Comparison of ENCODE assay signal across 9 mouse cellular contexts in the genomic region with DNA sequence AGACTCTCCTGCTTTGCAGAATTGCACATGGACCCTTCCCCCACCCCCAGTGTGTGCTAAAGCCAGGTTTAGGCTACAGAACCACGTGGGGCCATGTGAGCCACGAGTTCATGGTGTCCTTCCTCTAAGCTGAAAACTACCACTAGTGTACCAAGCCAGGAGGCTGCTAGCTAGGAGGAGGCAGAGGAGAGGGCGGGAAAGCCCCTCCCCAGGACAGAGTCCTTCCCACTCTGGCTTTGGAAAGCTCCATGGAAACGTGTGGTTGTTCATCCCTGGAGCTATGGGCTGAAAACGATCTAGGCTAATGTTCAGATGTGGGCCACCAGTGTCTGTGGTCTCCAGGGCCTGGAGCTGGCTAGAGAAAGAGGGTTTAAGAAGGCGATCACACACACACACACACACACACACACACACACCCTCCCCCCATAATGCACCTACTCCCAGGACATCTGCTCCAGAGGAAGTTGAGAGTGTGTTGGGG. TPM values are rescaled to one million over a fixed set of nuclear protein-coding genes. Genes with fewer than 3 reads are reported as not detected.
DNase-seq lines count a peak whose midpoint lies in the region; ATAC-seq and TF ChIP-seq lines count a peak whose summit lies in the region.
"Had no signal": no experiment of that assay in that cellular context is flagged by ENCODE, and none has a peak within 500 bp of the region (broad histone marks: within the 10 kb centered on the region; RNA-seq: fewer than 3 reads in every experiment).

No protein-coding gene starts in this region.

- H3K4me2 ChIP-seq in liver, embryonic 12.5 days, result peak overlapping the region; percentile 64; the same call in 1 of the 2 replicates
- peak overlapping the region; percentile 54 for H3K4me2 ChIP-seq in hindbrain, embryonic 14.5 days (replicated peaks)
- peak overlapping the region; percentile 84 for H3K4me2 ChIP-seq in myocyte (ENCODE audit: low read depth)

- no peak for TF ChIP-seq POLR2A in myocyte (IDR thresholded peaks at IDR 0.05; ENCODE audit: insufficient read length, low read depth)

- no peak for ATAC-seq in liver, embryonic 12.5 days
- ATAC-seq in hindbrain, embryonic 14.5 days (ENCODE audit: low FRiP score), result peak; percentile 3; the same call in 1 of the 2 replicates
- no peak for ATAC-seq in activated CD4-positive, CD25-positive, alpha-beta regulatory T cell, adult 4 months

- H3K27ac ChIP-seq in liver, embryonic 12.5 days, result no peak overlapping the region
- no peak overlapping the region for H3K27ac ChIP-seq in hindbrain, embryonic 14.5 days

- peaks cover 71% of the 10 kb centered on the region for H3K4me1 ChIP-seq in liver, embryonic 12.5 days
- peaks cover 35% of the 10 kb centered on the region for H3K4me1 ChIP-seq in hindbrain, embryonic 14.5 days (replicated peaks; ENCODE audit: control insufficient read depth, insufficient read depth, low read length)

- WGBS in liver, embryonic 12.5 days (ENCODE audit: insufficient replicate concordance), result 28% methylated on average over 6 of the region's 6 CpGs
- WGBS in hindbrain, embryonic 14.5 days, result 37% methylated on average over 6 of the region's 6 CpGs

- H3K36me3 ChIP-seq in liver, embryonic 12.5 days, result peaks cover 28% of the 10 kb centered on the region
- H3K36me3 ChIP-seq in hindbrain, embryonic 14.5 days (replicated peaks; ENCODE audit: control insufficient read depth, insufficient read depth), result peaks cover 45% of the 10 kb centered on the region
- H3K36me3 ChIP-seq in myocyte (ENCODE audit: control insufficient read depth, insufficient read depth), result peaks cover 5% of the 10 kb centered on the region

- H3K9me3 ChIP-seq in liver, embryonic 12.5 days (replicated peaks), result no peaks in the 10 kb centered on the region
- no peaks in the 10 kb centered on the region for H3K9me3 ChIP-seq in hindbrain, embryonic 14.5 days (ENCODE audit: control insufficient read depth, low read length)

- H3K27me3 ChIP-seq in liver, embryonic 12.5 days (replicated peaks), result peaks cover 58% of the 10 kb centered on the region
- peaks cover 53% of the 10 kb centered on the region for H3K27me3 ChIP-seq in hindbrain, embryonic 14.5 days (ENCODE audit: control insufficient read depth, insufficient read depth, low read length)
- H3K27me3 ChIP-seq in myocyte (ENCODE audit: control insufficient read depth, insufficient read depth, insufficient read length), result no peaks in the 10 kb centered on the region

- DNase-seq in liver (no peak), MN1 (ENCODE audit: low spot score) (no peak)
- DNase-seq in cerebellum, postnatal 25 days, result peak; percentile 64 to 65
- no peak for DNase-seq in hindbrain, embryonic 14.5 days (ENCODE audit: low spot score)
- no peak for DNase-seq in kidney, postnatal 4 days

- 0 out of 2 replicates have a peak overlapping the region, but pooled peaks have one; percentile 7 for H3K9ac ChIP-seq in liver, embryonic 12.5 days
- peak overlapping the region; percentile 60; the same call in 1 of the 2 replicates for H3K9ac ChIP-seq in hindbrain, embryonic 14.5 days

- H3K79me2 ChIP-seq in myocyte (ENCODE audit: control insufficient read depth, insufficient read depth), result no peaks in the 10 kb centered on the region

- no peak overlapping the region for H3K4me3 ChIP-seq in liver, embryonic 12.5 days
- H3K4me3 ChIP-seq in hindbrain, embryonic 14.5 days (replicated peaks; ENCODE audit: low read length), result peak overlapping the region; percentile 44
- peak overlapping the region; percentile 16 for H3K4me3 ChIP-seq in myocyte

- H3ac ChIP-seq in myocyte (ENCODE audit: control insufficient read depth, insufficient read length), result no peak overlapping the region

TF ChIP-seq in myocyte, 11 proteins besides CTCF, POLR2A, EP300 and RAD21:
- no peak for TF ChIP-seq POLR2AphosphoS2 (IDR thresholded peaks at IDR 0.05; ENCODE audit: insufficient read length, low read depth)
- TF ChIP-seq CEBPB (IDR thresholded peaks at IDR 0.05; ENCODE audit: insufficient read depth, poor library complexity, severe bottlenecking), result no peak
- no peak for TF ChIP-seq REST (IDR thresholded peaks at IDR 0.05; ENCODE audit: insufficient read depth, insufficient read length)
- TF ChIP-seq TCF3 (IDR thresholded peaks at IDR 0.05; ENCODE audit: insufficient read length, low read depth), result no peak
- no peak for TF ChIP-seq E2F4 (IDR thresholded peaks at IDR 0.05; ENCODE audit: insufficient read depth)
- TF ChIP-seq USF1 (IDR thresholded peaks at IDR 0.05; ENCODE audit: low read depth), result no peak
- TF ChIP-seq MAX (IDR thresholded peaks at IDR 0.05; ENCODE audit: low read depth), result no peak
- no peak for TF ChIP-seq MYOD1 (IDR thresholded peaks at IDR 0.05; ENCODE audit: control insufficient read depth in 1 of 3, insufficient read length in 2 of 3, low read depth in 2 of 3)
- no peak for TF ChIP-seq MYOG (IDR thresholded peaks at IDR 0.05; ENCODE audit: control insufficient read depth in 1 of 3, insufficient read depth in 1 of 3, insufficient read length in 2 of 3, low read depth in 2 of 3)
- no peak for TF ChIP-seq SRF (IDR thresholded peaks at IDR 0.05; ENCODE audit: control insufficient read depth, insufficient read length, low read depth)

RNA-seq across cellular contexts. Expression of gene Ajm1, which starts 0.9 kb away (rescaled TPM):
- not detected in 2 replicates for polyA plus RNA-seq in liver, embryonic 12.5 days (2016; fragmentation: Nextera tagmentation; extraction: Ambion mirVana)
- polyA plus RNA-seq in hindbrain, embryonic 14.5 days (2014; fragmentation: Nextera tagmentation; extraction: Ambion mirVana), result 10.8 and 12.7 TPM in 2 replicates
- polyA plus RNA-seq in myocyte (2012; fragmentation: generic; extraction: Trizol), result 1.0 TPM
- polyA plus RNA-seq in activated CD4-positive, CD25-positive, alpha-beta regulatory T cell, adult 4 months (2017; shearing (Covaris generic)), result under 1 TPM in 1 of 2 experiments, not detected in 1; 0.07 TPM
- polyA plus RNA-seq: lung, embryonic 14.5 days had no signal

RNA-seq across cellular contexts. Expression of gene Phpt1, which starts 5.6 kb away (rescaled TPM):
- polyA plus RNA-seq in liver, embryonic 12.5 days (2016; fragmentation: Nextera tagmentation; extraction: Ambion mirVana), result 67.8 and 69.2 TPM in 2 replicates
- polyA plus RNA-seq in hindbrain, embryonic 14.5 days (2014; fragmentation: Nextera tagmentation; extraction: Ambion mirVana), result 171 and 187 TPM in 2 replicates
- polyA plus RNA-seq in myocyte (2012; fragmentation: generic; extraction: Trizol), result 108 TPM
- 10 to 100 TPM; 55.3 to 61.6 TPM for polyA plus RNA-seq in activated CD4-positive, CD25-positive, alpha-beta regulatory T cell, adult 4 months (2017; shearing (Covaris generic))

RNA-seq across cellular contexts. Expression of gene Mamdc4, which starts 6.0 kb away (rescaled TPM):
- polyA plus RNA-seq in liver, embryonic 12.5 days (2016; fragmentation: Nextera tagmentation; extraction: Ambion mirVana), result 0.38 and 0.45 TPM in 2 replicates
- polyA plus RNA-seq in hindbrain, embryonic 14.5 days (2014; fragmentation: Nextera tagmentation; extraction: Ambion mirVana), result 1.3 and 1.7 TPM in 2 replicates
- polyA plus RNA-seq in myocyte (2012; fragmentation: generic; extraction: Trizol), result 8.7 TPM
- polyA plus RNA-seq in activated CD4-positive, CD25-positive, alpha-beta regulatory T cell, adult 4 months (2017; shearing (Covaris generic)), result under 1 TPM; 0.40 to 0.91 TPM

RNA-seq across cellular contexts. Expression of gene Edf1, which starts 23.0 kb away (rescaled TPM):
- 293 and 311 TPM in 2 replicates for polyA plus RNA-seq in liver, embryonic 12.5 days (2016; fragmentation: Nextera tagmentation; extraction: Ambion mirVana)
- 353 and 366 TPM in 2 replicates for polyA plus RNA-seq in hindbrain, embryonic 14.5 days (2014; fragmentation: Nextera tagmentation; extraction: Ambion mirVana)
- polyA plus RNA-seq in myocyte (2012; fragmentation: generic; extraction: Trizol), result 513 TPM
- polyA plus RNA-seq in activated CD4-positive, CD25-positive, alpha-beta regulatory T cell, adult 4 months (2017; shearing (Covaris generic)), result 100 to 1,000 TPM; 290 to 402 TPM

RNA-seq across cellular contexts. Expression of gene Rabl6, which starts 27.7 kb away (rescaled TPM):
- polyA plus RNA-seq in liver, embryonic 12.5 days (2016; fragmentation: Nextera tagmentation; extraction: Ambion mirVana), result 41.8 and 42.9 TPM in 2 replicates
- polyA plus RNA-seq in hindbrain, embryonic 14.5 days (2014; fragmentation: Nextera tagmentation; extraction: Ambion mirVana), result 59.0 and 61.6 TPM in 2 replicates
- polyA plus RNA-seq in myocyte (2012; fragmentation: generic; extraction: Trizol), result 76.5 TPM
- polyA plus RNA-seq in activated CD4-positive, CD25-positive, alpha-beta regulatory T cell, adult 4 months (2017; shearing (Covaris generic)), result 10 to 100 TPM; 16.1 to 19.8 TPM

Comparison
In these comparisons a context has a peak if more than half of its experiments do, and no peak if none do; other contexts are left out.
1. DNase-seq: peak in cerebellum, postnatal 25 days (2 of 2); none in liver (single experiment), hindbrain, embryonic 14.5 days (single experiment), MN1 (single experiment) and kidney, postnatal 4 days (0 of 2).
2. Peak in every context shown above with its lines, with median percentiles within 50 percentile points of each other: H3K4me2 ChIP-seq.